Mouse (Mus musculus) spleen, postnatal 10 days (tissue): ENCODE measurements around the gene Avpr1a.

Source experiments
- DNase-seq, 2 experiments: peaks; one replicate each; pipeline ENCODE4 v3.0.0; 2021 to 2022; ENCODE audit warnings: low spot score in 2 of 2

The Avpr1a gene

GRCm38 (mm10) chr10:122447861-122448716, at the start of gene Avpr1a:
Avpr1a (plus strand) TSS chr10:122448499.
- no peak for DNase-seq

GRCm38 (mm10) chr10:122402270-122402669, 46.0 kb upstream of the Avpr1a start:
- DNase-seq, result no peak

GRCm38 (mm10) chr10:122406333-122406732, 42.0 kb upstream of the Avpr1a start:
- no peak for DNase-seq

GRCm38 (mm10) chr10:122408697-122409409, 39.4 kb upstream of the Avpr1a start:
- DNase-seq, result no peak

- no peak for DNase-seq
Observed at GRCm38 (mm10) chr10:122410791-122411190, 37.5 kb upstream of the Avpr1a start.

GRCm38 (mm10) chr10:122432690-122433089, 15.6 kb upstream of the Avpr1a start:
- no peak for DNase-seq

- DNase-seq, result peak; percentile 11 to 69
Observed at GRCm38 (mm10) chr10:122447275-122447674, 1.0 kb upstream of the Avpr1a start.

- DNase-seq, result peak in 1 of 2 experiments; percentile 14
Observed at GRCm38 (mm10) chr10:122448717-122449611, 665 bp downstream of the Avpr1a start.

- DNase-seq, result no peak
Observed at GRCm38 (mm10) chr10:122449856-122450255, 1.6 kb downstream of the Avpr1a start.

GRCm38 (mm10) chr10:122453466-122453865, 5.2 kb downstream of the Avpr1a start:
- DNase-seq, result no peak

- DNase-seq, result no peak
Observed at GRCm38 (mm10) chr10:122455793-122456192, 7.5 kb downstream of the Avpr1a start.

GRCm38 (mm10) chr10:122476846-122477245, 28.5 kb downstream of the Avpr1a start:
- DNase-seq, result no peak

- no peak for DNase-seq
Observed at GRCm38 (mm10) chr10:122498551-122498950, 50.3 kb downstream of the Avpr1a start.

- no peak for DNase-seq
Observed at GRCm38 (mm10) chr10:122499306-122499705, 51.0 kb downstream of the Avpr1a start.
